Comparison of ENCODE assay signal across 8 mouse cellular contexts in the genomic region with DNA sequence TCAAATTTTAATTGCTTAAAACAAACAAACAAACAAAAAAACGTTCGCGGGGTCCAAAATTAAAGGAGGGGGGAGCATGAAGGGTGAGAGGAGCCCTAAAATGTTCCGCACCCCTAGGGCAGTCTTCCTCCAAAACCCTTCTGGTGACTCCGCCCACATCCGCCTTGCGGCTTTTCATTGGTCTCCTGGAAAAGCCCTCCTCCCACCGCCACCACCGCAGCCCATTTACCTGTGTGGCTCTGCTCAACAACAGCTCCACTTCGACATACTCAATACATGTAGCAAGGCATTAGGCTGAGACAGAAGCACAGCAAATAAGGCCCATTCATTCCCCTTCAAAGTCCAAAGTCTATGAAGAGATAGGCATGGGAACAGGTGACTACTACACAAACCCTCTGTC. TPM values are rescaled to one million over a fixed set of nuclear protein-coding genes. Genes with fewer than 3 reads are reported as not detected.
DNase-seq lines count a peak whose midpoint lies in the region; ATAC-seq lines count a peak whose summit lies in the region.
"Had no signal": no experiment of that assay in that cellular context is flagged by ENCODE, and none has a peak within 500 bp of the region (broad histone marks: within the 10 kb centered on the region; RNA-seq: fewer than 3 reads in every experiment).

No protein-coding gene starts in this region.

- H3K9ac ChIP-seq in intestine, embryonic 15.5 days = no peak overlapping the region
- no peak overlapping the region for H3K9ac ChIP-seq in midbrain, embryonic 15.5 days

- intact Hi-C loops in left cerebral cortex, postnatal 25 days (cut with DNase I) = no loop called here

- DNase-seq in spleen, adult 18-20 months = peak; percentile 30 to 43
- DNase-seq in spleen, adult 12 weeks (ENCODE audit: low spot score) = no peak
- DNase-seq in left cerebral cortex, postnatal 25 days (ENCODE audit: low spot score in 2 of 2) = no peak
- DNase-seq in cerebellum, adult 8-10 months = no peak
- DNase-seq in right cerebral cortex, postnatal 10 days (ENCODE audit: low spot score in 2 of 2) = no peak

- no peak overlapping the region for H3K27ac ChIP-seq in intestine, embryonic 15.5 days
- no peak overlapping the region for H3K27ac ChIP-seq in midbrain, embryonic 15.5 days
- H3K27ac ChIP-seq: heart, adult 2 months had no signal

- H3K4me3 ChIP-seq in intestine, embryonic 15.5 days (replicated peaks) = no peak overlapping the region
- no peak overlapping the region for H3K4me3 ChIP-seq in midbrain, embryonic 15.5 days
- H3K4me3 ChIP-seq: heart, adult 2 months had no signal

- H3K4me1 ChIP-seq in intestine, embryonic 15.5 days (replicated peaks) = no peaks in the 10 kb centered on the region
- H3K4me1 ChIP-seq in midbrain, embryonic 15.5 days = no peaks in the 10 kb centered on the region

- H3K9me3 ChIP-seq in intestine, embryonic 15.5 days = no peaks in the 10 kb centered on the region
- no peaks in the 10 kb centered on the region for H3K9me3 ChIP-seq in midbrain, embryonic 15.5 days

- H3K4me2 ChIP-seq in intestine, embryonic 15.5 days (replicated peaks) = peak overlapping the region; percentile 40; the same call in 1 of the 2 replicates
- H3K4me2 ChIP-seq in midbrain, embryonic 15.5 days = peak overlapping the region; percentile 15; the same call in 1 of the 2 replicates

- peak; percentile 49; the same call in 1 of the 2 replicates for ATAC-seq in intestine, embryonic 15.5 days
- no peak for ATAC-seq in midbrain, embryonic 15.5 days (replicated peaks)

- H3K36me3 ChIP-seq in intestine, embryonic 15.5 days = no peaks in the 10 kb centered on the region
- H3K36me3 ChIP-seq in midbrain, embryonic 15.5 days (replicated peaks) = no peaks in the 10 kb centered on the region

- 14% methylated on average over 10 of the region's 10 CpGs for WGBS in intestine, embryonic 15.5 days
- 17% methylated on average over 10 of the region's 10 CpGs for WGBS in midbrain, embryonic 15.5 days

- H3K27me3 ChIP-seq in intestine, embryonic 15.5 days (replicated peaks) = no peaks in the 10 kb centered on the region
- H3K27me3 ChIP-seq in midbrain, embryonic 15.5 days (replicated peaks) = no peaks in the 10 kb centered on the region

RNA-seq across cellular contexts. Expression of gene Aox4, which starts 14.7 kb away (rescaled TPM):
- polyA plus RNA-seq in intestine, embryonic 15.5 days (2015; fragmentation: Nextera tagmentation; extraction: Ambion mirVana) = 0.04 and 0.05 TPM in 2 replicates
- polyA plus RNA-seq in midbrain, embryonic 15.5 days (2015; fragmentation: Nextera tagmentation; extraction: Ambion mirVana) = 0.34 and 0.43 TPM in 2 replicates
- total RNA-seq in left cerebral cortex, postnatal 25 days (2021) = 1 to 10 TPM; 4.8 to 6.7 TPM
- total RNA-seq: heart, adult 2 months had no signal
- polyA plus RNA-seq: heart, adult 2 months had no signal

Comparison
In these comparisons a context has a peak if more than half of its experiments do, and no peak if none do; other contexts are left out.
1. DNase-seq: peak in spleen, adult 18-20 months (2 of 2); none in spleen, adult 12 weeks (single experiment), left cerebral cortex, postnatal 25 days (0 of 2), cerebellum, adult 8-10 months (single experiment) and right cerebral cortex, postnatal 10 days (0 of 2).